Mouse (Mus musculus) common myeloid progenitor, adult 5-6 weeks (primary cell): ENCODE results near the gene Cdc42ep4. TPM values are rescaled to one million over a fixed set of nuclear protein-coding genes. Genes with fewer than 3 reads are reported as not detected.

Experiments
- ATAC-seq: replicated peaks from 2 replicates; pipeline ENCODE4 v1.8.0; 2016; ENCODE audit warnings: low read depth, mild to moderate bottlenecking, moderate TSS enrichment, inconsistent platforms; ENCODE audit not compliant: poor library complexity, severe bottlenecking
- total RNA-seq: library from RNA; stranded (forward); fragments of 200-1000, 187-1606 nt; gene quantifications from 2 replicates; pipeline ENCODE4 v1.2.3, GENCODE M21; 2017

The Cdc42ep4 gene
- total RNA-seq, 1 experiment from 2014 or later: 12.4 TPM

- no peak; the same call in 1 of the 2 replicates for ATAC-seq
Measured at GRCm38 (mm10) chr11:113752158-113752661, 529 bp upstream of the Cdc42ep4 start.

GRCm38 (mm10) chr11:113750571-113751483 is 854 bp downstream of the Cdc42ep4 start:
- ATAC-seq: peak; percentile 22

DNA sequence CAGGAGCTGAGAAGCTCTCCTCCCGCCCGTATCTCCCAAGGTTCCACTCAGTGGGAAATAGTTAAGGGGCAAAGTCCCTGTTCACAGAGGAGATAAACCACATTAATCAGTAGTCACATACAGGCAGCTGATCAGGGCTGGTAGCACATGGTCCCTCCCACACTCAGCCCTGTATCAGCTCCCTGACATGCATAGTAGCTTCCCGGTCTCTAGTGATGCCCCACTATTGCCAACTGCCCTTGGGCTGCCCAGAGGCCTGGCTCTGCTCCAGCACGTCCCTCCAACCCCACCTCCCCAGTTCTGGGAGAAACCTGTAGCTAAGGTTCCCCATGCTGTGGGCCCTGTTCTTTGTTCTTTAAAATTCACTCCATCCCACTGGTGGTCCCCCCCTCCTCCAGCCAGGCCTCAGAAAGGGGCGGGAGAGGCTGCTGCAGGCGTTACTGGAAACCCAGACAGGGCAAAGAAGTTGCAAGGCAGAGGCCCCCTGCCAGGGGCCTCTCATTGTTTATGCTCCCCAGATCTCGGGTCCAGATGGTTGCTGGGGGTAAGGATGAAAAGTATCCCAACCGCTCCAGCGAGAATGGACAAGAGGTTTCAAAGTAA is 1.8 kb downstream of the Cdc42ep4 start:
- ATAC-seq: peak; percentile 19

GRCm38 (mm10) chr11:113748797-113749521 is 2.7 kb downstream of the Cdc42ep4 start:
- peak; percentile 41 for ATAC-seq

DNA sequence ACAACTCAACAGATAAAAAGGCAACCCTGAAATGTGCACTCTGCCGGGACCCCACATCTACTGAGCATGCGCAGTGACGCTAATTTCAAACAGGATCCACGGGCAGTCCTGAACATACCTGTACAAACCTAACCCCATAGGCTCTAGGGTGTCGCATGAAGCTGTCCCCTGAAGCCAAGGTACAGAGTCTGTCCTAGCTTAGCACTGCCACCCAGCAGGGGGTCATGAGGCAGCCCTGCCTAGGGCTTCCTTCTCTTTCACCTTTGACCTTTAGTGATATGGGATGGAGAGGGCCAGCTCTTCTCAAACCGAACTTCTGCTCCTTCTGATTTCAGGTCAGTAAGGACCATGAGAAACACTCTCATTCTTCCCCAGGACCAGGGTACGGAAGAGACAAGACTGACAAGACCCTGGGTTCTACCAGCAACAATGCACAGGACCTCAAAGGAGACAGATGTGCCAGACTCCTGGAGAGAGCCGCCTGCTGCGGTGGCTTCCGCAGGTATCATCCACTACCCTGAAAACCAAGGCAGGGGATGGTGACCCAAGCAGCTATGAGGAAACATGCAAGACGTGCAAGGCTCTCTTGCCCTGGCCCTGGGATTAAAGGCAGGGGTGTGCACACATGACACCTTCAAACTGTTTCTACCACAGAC is 3.8 kb downstream of the Cdc42ep4 start:
- no peak for ATAC-seq

GRCm38 (mm10) chr11:113747056-113747455 is 4.6 kb downstream of the Cdc42ep4 start:
- ATAC-seq: peak; percentile 23

DNA sequence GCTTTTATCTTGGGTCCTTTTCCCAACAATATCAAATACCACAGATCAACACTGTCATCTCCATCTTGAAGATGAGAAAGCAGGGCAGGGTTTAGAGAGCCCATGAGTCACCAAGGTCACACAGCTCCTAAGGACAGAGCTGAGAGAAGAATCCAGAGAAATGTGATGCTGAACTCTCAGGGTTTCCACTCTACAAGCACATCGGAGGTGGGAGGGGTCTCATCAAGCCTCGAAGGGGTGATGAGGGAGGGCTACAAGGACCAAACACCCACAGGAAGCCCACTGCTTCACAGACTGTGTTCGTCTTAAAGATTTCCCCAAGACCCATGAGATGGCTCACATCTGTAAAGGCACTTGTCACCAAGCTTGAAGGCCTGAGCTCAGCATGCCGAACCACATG is 5.7 kb downstream of the Cdc42ep4 start:
- ATAC-seq: no peak

DNA sequence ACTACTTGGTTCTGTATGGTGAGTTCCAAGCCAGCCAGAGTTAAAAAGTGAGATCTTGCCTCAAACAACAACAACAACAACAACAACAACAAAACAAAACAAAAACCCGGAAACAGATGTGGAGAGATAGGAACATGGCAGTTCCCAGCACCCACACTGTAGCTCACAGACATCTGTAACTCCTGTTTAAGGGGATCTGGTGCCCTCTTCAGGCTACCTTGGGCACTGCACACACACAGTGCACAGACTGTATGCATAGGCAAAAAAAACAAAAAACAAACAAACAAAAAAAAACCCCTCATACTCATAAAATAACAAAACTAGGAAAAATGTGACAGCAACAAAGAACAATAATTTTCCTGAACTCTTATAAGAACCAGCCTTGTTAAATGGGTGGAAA is 8.7 kb downstream of the Cdc42ep4 start:
- no peak for ATAC-seq

- no peak for ATAC-seq
Measured at GRCm38 (mm10) chr11:113740100-113740499, 11.6 kb downstream of the Cdc42ep4 start.

DNA sequence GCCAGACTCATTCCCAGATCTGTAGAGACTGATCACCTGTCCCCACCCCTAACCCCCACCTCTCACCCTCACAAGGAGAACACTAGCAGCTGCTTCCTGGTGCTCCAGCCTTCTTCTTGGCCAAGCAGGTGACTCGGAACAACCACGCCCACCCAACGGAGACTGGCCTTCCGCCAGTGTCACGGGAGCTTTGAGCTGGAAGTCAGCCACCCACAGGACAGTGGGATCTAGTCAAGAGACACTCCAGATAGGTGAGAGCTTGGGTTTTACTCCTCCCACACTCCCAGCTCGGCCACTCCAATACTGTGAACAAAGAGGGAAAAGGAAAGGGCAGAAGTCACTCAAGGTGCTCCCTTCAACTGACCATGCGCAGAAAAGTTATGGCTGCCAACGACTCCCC is 12.5 kb downstream of the Cdc42ep4 start:
- ATAC-seq: no peak

- ATAC-seq: peak; percentile 76
Measured at GRCm38 (mm10) chr11:113737912-113738311, 13.8 kb downstream of the Cdc42ep4 start.

DNA sequence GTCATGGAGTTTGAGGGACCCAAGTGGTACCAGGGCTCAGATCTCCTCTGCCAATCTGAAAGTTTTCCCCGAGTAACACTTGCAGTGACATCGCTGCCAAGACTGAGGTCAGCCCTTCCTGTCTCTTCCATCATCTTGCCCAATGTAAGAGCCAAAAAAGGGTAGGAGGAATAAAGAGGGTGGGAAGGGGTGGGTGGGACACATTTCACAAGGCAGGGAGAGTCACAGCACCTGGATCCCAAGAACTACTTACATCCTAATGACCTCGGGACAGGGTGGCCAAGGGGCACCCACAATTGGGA is 14.2 kb downstream of the Cdc42ep4 start:
- ATAC-seq: peak; percentile 15; the same call in 1 of the 2 replicates

DNA sequence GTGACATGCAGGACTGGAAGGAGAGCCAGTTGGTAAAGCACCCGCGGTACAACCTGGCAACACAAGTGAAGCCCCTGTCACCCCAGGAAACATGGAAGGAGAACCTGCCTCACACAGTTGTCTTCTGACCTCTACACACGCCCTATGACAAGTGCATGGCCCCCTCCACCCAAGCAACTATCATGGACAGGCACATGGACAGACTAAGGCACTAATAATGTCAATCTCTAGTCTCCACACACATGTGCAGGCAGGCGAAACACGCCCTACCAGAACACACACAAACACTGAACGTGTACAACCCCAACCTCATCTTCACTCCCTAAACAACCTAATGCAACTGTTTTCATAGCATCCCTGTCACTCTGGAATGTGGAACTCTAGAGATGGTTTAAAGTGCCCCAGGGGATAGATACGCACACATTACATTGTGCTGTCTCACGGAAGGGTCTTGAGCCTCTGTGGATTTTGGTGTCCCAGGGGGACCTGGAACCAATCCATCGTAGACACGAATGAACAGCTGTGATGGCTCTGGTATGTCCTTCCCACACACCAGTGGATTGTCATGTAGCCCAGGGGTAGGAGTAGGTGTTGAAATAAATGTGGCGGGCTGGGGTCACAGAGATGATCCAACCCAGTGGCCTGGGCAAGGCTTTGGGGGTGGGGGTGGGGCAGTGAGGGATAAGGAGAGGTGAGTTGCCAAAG is 14.7 kb downstream of the Cdc42ep4 start:
- ATAC-seq: no peak

GRCm38 (mm10) chr11:113735151-113735550 is 16.5 kb downstream of the Cdc42ep4 start:
- ATAC-seq: no peak

DNA sequence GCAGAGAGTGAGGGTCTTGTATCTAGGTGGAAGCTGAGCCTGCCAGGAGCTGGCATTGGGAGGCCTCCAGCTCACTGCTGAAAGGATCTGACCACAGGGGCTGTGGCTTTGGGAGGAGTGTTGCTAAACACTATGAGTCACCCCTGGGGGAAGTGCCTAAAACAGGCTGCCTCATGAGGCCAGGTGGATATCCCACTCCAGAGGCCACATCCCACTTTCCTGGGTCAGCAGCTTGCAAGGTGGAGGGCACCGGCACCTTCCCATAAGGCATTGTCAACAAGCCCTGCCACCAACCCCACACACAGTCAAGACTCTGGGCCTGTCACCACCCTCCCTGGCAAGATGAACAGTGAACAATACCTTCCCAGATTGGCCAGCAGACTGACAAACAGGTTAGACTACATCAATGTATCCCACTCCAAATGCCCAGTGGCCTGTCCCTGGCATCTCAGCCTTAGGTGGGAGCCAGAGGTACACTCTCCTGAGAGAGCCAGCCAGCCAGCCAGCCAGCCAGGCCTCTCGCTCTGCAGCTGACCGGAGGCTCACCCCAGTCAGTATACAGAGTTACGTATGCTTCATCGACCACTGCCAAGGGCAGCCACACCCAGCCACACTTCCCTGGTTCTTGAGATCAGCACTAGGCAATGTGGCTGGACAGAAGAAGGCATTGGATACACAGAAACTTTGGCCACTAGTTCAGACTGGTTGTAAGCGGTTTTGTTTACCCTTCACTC is 17.9 kb downstream of the Cdc42ep4 start:
- ATAC-seq: peak; percentile 75

GRCm38 (mm10) chr11:113731945-113732612 is 19.6 kb downstream of the Cdc42ep4 start:
- no peak for ATAC-seq

- no peak for ATAC-seq
Measured at GRCm38 (mm10) chr11:113730879-113731278, 20.8 kb downstream of the Cdc42ep4 start.

- no peak for ATAC-seq
Measured at GRCm38 (mm10) chr11:113729917-113730316, 21.8 kb downstream of the Cdc42ep4 start.
